Mouse (Mus musculus): ENCODE data around the gene Usp32. TPM values are rescaled to one million over a fixed set of nuclear protein-coding genes. Genes with fewer than 3 reads are reported as not detected.

Gene Usp32
- polyA plus RNA-seq, 1 experiment from 2014 or later = 7.8 TPM

DNA sequence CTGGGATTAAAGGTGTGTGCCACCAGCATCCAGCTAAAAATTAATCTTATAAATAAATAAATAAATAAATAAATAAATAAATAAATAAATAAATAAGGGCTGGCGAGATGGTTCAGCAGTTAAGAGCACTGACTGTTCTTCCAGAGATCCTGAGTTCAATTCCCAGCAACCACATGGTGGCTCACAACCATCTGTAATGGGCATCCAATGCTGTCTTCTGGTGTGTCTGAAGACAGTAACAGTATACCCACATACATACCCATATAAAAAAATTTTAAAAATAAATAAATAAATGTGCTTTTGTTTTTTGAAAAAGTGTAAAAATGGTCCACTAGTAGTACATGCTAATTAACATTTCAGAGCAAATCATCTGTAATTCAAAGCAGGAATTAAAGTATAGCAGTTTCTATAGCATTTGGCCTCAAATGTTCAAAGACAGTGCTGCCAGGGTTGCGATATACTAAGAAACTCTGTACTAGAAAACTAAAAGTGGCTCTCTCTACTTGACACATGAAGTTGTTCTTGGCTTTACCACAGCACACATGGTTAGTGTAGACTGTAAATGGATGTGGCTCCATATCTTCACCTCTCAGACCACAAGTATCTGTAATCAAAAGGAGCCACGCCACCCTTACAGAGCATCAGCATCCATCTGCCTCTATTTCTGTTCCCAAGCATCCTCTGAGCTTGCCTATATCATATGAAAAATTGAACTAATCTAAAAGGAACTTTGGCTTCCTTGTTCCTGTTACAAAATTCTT lies 23.7 kb downstream of the Usp32 start:
- H3K4me1 ChIP-seq = no peaks in the 10 kb centered on the region
- no peak overlapping the region for H3K27ac ChIP-seq
- H3K4me3 ChIP-seq (replicated peaks) = no peak overlapping the region
- ATAC-seq (ENCODE audit: low FRiP score) = no peak
- no peak overlapping the region for H3K4me2 ChIP-seq
- no peaks in the 10 kb centered on the region for H3K9me3 ChIP-seq
- no peak overlapping the region for H3K9ac ChIP-seq
- no peaks in the 10 kb centered on the region for H3K27me3 ChIP-seq
- WGBS = 89% methylated on average over 3 of the region's 3 CpGs
- H3K36me3 ChIP-seq (replicated peaks) = peaks cover 1% of the 10 kb centered on the region

GRCm38 (mm10) chr11:85109957-85110356 lies 30.0 kb downstream of the Usp32 start:
- Histone ChIP-seq H3K4me2 (no peak overlapping the region), H3K4me3 (replicated peaks) (no peak overlapping the region), H3K36me3 (replicated peaks) (peaks cover 6% of the 10 kb centered on the region), H3K27me3 (no peaks in the 10 kb centered on the region), H3K9me3 (no peaks in the 10 kb centered on the region), H3K9ac (no peak overlapping the region), H3K4me1 (no peaks in the 10 kb centered on the region), H3K27ac (no peak overlapping the region)
- ATAC-seq (ENCODE audit: low FRiP score) = no peak

- Histone ChIP-seq H3K36me3 (replicated peaks) (peaks cover 6% of the 10 kb centered on the region), H3K4me1 (no peaks in the 10 kb centered on the region), H3K27ac (no peak overlapping the region), H3K4me2 (no peak overlapping the region), H3K4me3 (replicated peaks) (no peak overlapping the region), H3K27me3 (no peaks in the 10 kb centered on the region), H3K9ac (no peak overlapping the region), H3K9me3 (no peaks in the 10 kb centered on the region)
- 96% methylated on average over 3 of the region's 3 CpGs for WGBS
- ATAC-seq (ENCODE audit: low FRiP score) = no peak
These were observed 32.7 kb downstream of the Usp32 start for GRCm38 (mm10) chr11:85107217-85107616.

- no peak overlapping the region for H3K4me3 ChIP-seq (replicated peaks)
- H3K4me1 ChIP-seq = no peaks in the 10 kb centered on the region
- no peak overlapping the region for H3K27ac ChIP-seq
- 99% methylated on average over 2 of the region's 2 CpGs for WGBS
- H3K36me3 ChIP-seq (replicated peaks) = peaks cover under 1% of the 10 kb centered on the region; the same call in 1 of the 2 replicates
- no peak overlapping the region for H3K9ac ChIP-seq
- no peak overlapping the region for H3K4me2 ChIP-seq
- no peaks in the 10 kb centered on the region for H3K27me3 ChIP-seq
- H3K9me3 ChIP-seq = no peaks in the 10 kb centered on the region
- ATAC-seq (ENCODE audit: low FRiP score) = no peak
These were observed 34.1 kb downstream of the Usp32 start for GRCm38 (mm10) chr11:85105836-85106235.

GRCm38 (mm10) chr11:85103763-85104162 lies 36.2 kb downstream of the Usp32 start:
- Histone ChIP-seq H3K9me3 (no peaks in the 10 kb centered on the region), H3K27ac (no peak overlapping the region), H3K4me2 (no peak overlapping the region), H3K4me1 (no peaks in the 10 kb centered on the region), H3K36me3 (replicated peaks) (no peaks in the 10 kb centered on the region; the same call in 1 of the 2 replicates), H3K4me3 (replicated peaks) (no peak overlapping the region), H3K27me3 (no peaks in the 10 kb centered on the region), H3K9ac (no peak overlapping the region)
- no peak for ATAC-seq (ENCODE audit: low FRiP score)
- WGBS = 64% methylated on average over 2 of the region's 2 CpGs

- no peak overlapping the region for H3K4me3 ChIP-seq (replicated peaks)
- WGBS = 54% methylated on average over 5 of the region's 5 CpGs
- H3K27me3 ChIP-seq = no peaks in the 10 kb centered on the region
- no peaks in the 10 kb centered on the region for H3K9me3 ChIP-seq
- H3K4me2 ChIP-seq = no peak overlapping the region
- H3K4me1 ChIP-seq = no peaks in the 10 kb centered on the region; the same call in 1 of the 2 replicates
- no peaks in the 10 kb centered on the region for H3K36me3 ChIP-seq (replicated peaks)
- H3K27ac ChIP-seq = no peak overlapping the region
- H3K9ac ChIP-seq = no peak overlapping the region
- ATAC-seq (ENCODE audit: low FRiP score) = no peak
These were observed 44.8 kb downstream of the Usp32 start for GRCm38 (mm10) chr11:85095116-85095515.

DNA sequence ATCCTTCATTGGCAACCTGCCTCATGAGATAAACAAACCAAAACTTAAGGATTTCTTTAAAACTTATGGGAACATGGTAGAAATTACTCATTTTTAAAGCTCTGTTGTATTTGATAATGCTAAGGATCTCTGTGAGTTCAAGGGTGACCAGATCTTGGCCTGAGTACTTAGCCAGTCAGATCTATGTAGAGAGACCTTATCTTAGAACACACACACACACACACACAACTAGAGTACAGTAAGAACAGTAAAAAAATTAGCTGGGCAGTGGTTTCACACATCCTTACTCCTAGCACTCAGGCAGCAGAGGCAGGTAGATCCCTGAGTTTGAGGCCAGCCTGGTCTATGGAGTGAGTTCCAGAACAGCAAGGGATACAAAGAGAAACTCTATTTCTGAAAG lies 53.7 kb downstream of the Usp32 start:
- ATAC-seq (ENCODE audit: low FRiP score) = no peak
- no peaks in the 10 kb centered on the region for H3K36me3 ChIP-seq (replicated peaks)
- no peak overlapping the region for H3K9ac ChIP-seq

GRCm38 (mm10) chr11:85067871-85068270 lies 72.1 kb downstream of the Usp32 start:
- Histone ChIP-seq H3K27ac (no peak overlapping the region), H3K4me2 (no peak overlapping the region), H3K27me3 (no peaks in the 10 kb centered on the region), H3K4me3 (replicated peaks) (no peak overlapping the region), H3K36me3 (replicated peaks) (0 out of 2 replicates have a peak, but pooled peaks cover 4% of the 10 kb centered on the region), H3K4me1 (no peaks in the 10 kb centered on the region), H3K9me3 (no peaks in the 10 kb centered on the region), H3K9ac (no peak overlapping the region)
- no peak for ATAC-seq (ENCODE audit: low FRiP score)
- 95% methylated on average over 4 of the region's 4 CpGs for WGBS

More for the DNA sequence above, 53.7 kb downstream of the Usp32 start:
- Histone ChIP-seq H3K4me2 (no peak overlapping the region), H3K27ac (no peak overlapping the region), H3K4me3 (replicated peaks) (no peak overlapping the region), H3K4me1 (no peaks in the 10 kb centered on the region), H3K27me3 (no peaks in the 10 kb centered on the region), H3K9me3 (no peaks in the 10 kb centered on the region)

DNA sequence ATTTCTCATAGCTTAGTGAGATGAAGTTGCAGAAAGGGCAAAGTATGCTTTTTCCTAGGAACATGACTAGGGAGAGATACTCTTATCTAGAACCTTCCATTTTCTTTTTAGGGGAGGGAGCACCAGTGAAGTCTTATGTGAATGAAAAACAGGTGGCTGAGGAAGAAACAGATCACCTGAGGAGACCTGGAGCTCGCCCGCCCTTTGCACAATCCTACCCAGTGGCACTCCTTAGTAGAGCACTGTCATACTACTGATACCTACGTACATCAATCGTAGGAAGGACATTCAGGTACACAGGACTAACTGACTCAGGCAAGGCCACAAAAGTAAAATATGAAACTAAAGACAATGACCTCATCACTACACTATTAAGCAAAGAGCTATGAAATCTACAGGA lies 81.4 kb downstream of the Usp32 start:
- ATAC-seq (ENCODE audit: low FRiP score) = no peak
- no peaks in the 10 kb centered on the region for H3K4me1 ChIP-seq
- 98% methylated on average over 4 of the region's 4 CpGs for WGBS

GRCm38 (mm10) chr11:85057544-85057943 lies 82.4 kb downstream of the Usp32 start:
- H3K36me3 ChIP-seq (replicated peaks) = 0 out of 2 replicates have a peak, but pooled peaks cover 3% of the 10 kb centered on the region
- no peak overlapping the region for H3K4me2 ChIP-seq
- no peak for ATAC-seq (ENCODE audit: low FRiP score)
- WGBS = 94% methylated on average over 1 of the region's 1 CpGs
- H3K27me3 ChIP-seq = no peaks in the 10 kb centered on the region
- no peaks in the 10 kb centered on the region for H3K9me3 ChIP-seq
- no peak overlapping the region for H3K4me3 ChIP-seq (replicated peaks)
- no peak overlapping the region for H3K27ac ChIP-seq
- H3K9ac ChIP-seq = no peak overlapping the region
- H3K4me1 ChIP-seq = no peaks in the 10 kb centered on the region

More for the DNA sequence above, 81.4 kb downstream of the Usp32 start:
- Histone ChIP-seq H3K4me2 (no peak overlapping the region), H3K9me3 (no peaks in the 10 kb centered on the region), H3K4me3 (replicated peaks) (no peak overlapping the region), H3K36me3 (replicated peaks) (0 out of 2 replicates have a peak, but pooled peaks cover 3% of the 10 kb centered on the region), H3K9ac (no peak overlapping the region), H3K27ac (no peak overlapping the region), H3K27me3 (no peaks in the 10 kb centered on the region)

DNA sequence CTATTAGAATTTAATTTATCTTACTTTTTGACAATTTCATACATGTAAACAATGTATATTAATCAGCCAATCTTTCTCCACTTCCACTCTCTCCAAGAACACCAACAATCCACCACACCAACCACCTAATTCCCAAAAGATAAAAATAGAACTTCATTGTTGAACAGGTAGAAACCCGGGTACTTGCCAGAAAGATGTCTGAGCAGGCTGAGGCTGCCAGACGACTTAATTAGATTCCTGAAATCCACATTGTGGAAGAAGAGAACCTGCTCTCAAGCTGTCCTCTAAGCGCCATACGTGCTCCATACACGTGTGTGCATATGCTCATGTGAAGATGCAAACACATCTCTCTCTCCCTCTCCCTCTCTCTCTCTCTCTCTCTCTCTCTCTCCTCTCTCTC lies 83.1 kb downstream of the Usp32 start:
- WGBS = 77% methylated on average over 5 of the region's 5 CpGs
- Histone ChIP-seq H3K4me1 (no peaks in the 10 kb centered on the region), H3K27ac (no peak overlapping the region), H3K27me3 (no peaks in the 10 kb centered on the region), H3K9ac (no peak overlapping the region), H3K9me3 (no peaks in the 10 kb centered on the region), H3K4me3 (replicated peaks) (no peak overlapping the region), H3K4me2 (no peak overlapping the region), H3K36me3 (replicated peaks) (0 out of 2 replicates have a peak, but pooled peaks cover 3% of the 10 kb centered on the region)
- no peak for ATAC-seq (ENCODE audit: low FRiP score)

DNA sequence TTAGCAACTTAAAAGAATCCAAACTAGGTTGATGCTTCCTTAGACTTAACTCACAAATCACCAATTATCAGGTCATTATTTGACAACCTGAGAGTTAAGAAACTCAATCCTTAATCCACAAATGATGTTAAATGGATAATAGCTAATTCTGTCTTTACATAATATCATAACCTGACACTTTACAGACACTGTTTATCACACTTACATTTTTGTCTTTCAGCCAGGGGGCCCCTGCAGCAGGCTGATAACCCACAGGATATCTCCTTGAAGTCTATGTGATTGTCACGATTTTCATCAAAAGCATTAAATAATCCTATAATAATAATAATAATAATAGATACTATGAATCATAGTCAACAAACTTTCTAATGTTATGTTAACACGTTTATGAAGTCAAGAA lies 84.4 kb downstream of the Usp32 start:
- Histone ChIP-seq H3K4me2 (no peak overlapping the region), H3K36me3 (replicated peaks) (0 out of 2 replicates have a peak, but pooled peaks cover 3% of the 10 kb centered on the region), H3K4me3 (replicated peaks) (no peak overlapping the region), H3K9ac (no peak overlapping the region), H3K27me3 (no peaks in the 10 kb centered on the region), H3K9me3 (no peaks in the 10 kb centered on the region), H3K4me1 (no peaks in the 10 kb centered on the region), H3K27ac (no peak overlapping the region)
- 88% methylated on average over 2 of the region's 2 CpGs for WGBS
- no peak for ATAC-seq (ENCODE audit: low FRiP score)

- Histone ChIP-seq H3K27me3 (no peaks in the 10 kb centered on the region), H3K4me2 (no peak overlapping the region), H3K9ac (no peak overlapping the region), H3K9me3 (no peaks in the 10 kb centered on the region), H3K27ac (no peak overlapping the region), H3K36me3 (replicated peaks) (peaks cover 21% of the 10 kb centered on the region), H3K4me3 (replicated peaks) (no peak overlapping the region), H3K4me1 (no peaks in the 10 kb centered on the region)
- no peak for ATAC-seq (ENCODE audit: low FRiP score)
- 75% methylated on average over 3 of the region's 3 CpGs for WGBS
These were observed 100.7 kb downstream of the Usp32 start for GRCm38 (mm10) chr11:85039256-85039655.
